Mouse (Mus musculus) gastrocnemius, postnatal 25 days (tissue): ENCODE results near the gene Nav2. TPM values are rescaled to one million over a fixed set of nuclear protein-coding genes. Genes with fewer than 3 reads are reported as not detected.

Experiments
- DNase-seq: peaks from one replicate; pipeline ENCODE4 v3.0.0; 2022
- total RNA-seq, 2 experiments: library from RNA; stranded (reverse); gene quantifications; 1 replicate in 1 of 2; 2 replicates in 1 of 2; pipeline ENCODE4 v1.2.3; 2021

Gene Nav2
- total RNA-seq, 2 experiments from 2014 or later, result 29.5 to 30.0 TPM

DNA sequence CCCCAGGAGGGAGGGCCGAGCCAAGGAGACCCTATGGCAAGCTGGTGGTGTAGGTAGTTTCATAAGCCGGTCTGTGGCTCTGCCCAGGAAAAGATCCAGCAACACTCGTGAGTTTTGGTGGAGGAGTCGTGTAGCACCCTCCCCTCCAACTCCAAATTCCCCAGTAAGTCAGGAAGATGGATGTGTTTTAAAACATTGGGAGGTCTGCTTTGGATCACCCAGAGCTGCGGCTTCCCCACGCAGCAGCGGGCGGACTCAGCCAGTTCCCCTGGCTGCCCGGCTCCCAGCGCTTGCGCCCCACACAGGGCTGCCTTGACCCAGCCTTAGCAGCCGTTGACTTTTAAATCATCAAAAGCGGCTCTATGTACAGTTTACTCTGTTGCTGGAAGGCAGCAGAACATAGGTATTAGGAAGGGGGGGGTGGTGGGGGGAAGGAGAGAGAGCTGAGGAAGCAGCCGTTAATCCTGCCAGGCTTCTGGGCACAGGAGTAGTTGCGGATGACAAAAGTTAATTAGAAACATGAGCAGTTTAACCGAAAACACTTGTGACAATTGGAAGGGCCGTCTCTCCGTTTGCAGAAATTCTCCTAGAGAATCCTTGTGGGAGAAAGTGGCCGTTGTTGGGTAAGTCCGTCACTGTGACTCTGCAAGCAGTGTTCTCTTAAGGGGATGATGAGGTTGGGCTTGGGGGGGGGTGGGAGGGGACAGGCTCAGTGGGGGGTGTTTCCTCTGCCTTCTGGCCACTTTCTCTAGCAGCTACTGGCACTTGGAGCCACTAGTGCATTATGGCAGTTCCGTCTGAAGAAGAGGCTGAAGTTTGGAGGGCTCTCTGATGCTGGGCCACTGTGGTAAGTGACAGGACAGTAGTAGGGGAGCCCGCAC is 542.0 kb downstream of the Nav2 start:
- no peak for DNase-seq

DNA sequence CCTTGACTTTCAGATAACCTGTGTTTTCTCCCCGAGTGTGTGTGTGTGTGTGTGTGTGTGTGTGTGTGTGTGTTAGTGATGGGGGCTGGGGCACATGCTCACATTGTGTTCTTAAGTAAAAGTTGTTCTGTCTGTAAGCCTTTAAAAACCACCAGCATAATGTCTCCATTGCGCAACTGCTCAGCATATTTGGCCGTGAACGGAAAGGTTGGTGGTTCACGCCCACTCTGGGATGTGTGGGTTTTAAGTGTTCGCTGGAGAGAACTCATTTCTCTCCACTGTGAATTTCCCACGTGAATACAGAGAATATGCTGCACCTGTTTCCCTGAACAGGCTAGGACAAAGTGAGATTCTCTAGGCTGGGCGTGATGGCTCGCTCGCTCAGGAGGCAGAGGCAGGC is 542.7 kb downstream of the Nav2 start:
- DNase-seq, result no peak

DNA sequence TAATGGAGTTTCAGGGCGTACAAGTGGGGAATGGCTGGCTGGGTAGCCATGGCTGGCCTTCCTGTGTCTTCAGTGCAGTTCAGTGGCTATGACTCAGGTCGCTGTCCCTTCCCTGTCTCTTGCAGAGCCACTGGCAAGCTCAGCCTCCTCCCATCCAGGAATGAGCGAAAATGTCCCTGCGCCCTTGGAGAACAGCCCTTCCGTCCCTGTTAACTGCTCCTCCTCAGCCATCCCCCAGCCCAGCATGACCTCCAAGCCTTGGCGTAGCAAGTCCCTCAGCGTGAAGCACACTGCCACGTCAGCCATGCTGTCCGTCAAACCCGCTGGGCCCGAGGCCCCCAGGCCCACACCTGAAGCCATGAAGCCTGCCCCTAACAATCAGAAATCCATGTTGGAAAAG is 543.8 kb downstream of the Nav2 start:
- DNase-seq, result no peak

DNA sequence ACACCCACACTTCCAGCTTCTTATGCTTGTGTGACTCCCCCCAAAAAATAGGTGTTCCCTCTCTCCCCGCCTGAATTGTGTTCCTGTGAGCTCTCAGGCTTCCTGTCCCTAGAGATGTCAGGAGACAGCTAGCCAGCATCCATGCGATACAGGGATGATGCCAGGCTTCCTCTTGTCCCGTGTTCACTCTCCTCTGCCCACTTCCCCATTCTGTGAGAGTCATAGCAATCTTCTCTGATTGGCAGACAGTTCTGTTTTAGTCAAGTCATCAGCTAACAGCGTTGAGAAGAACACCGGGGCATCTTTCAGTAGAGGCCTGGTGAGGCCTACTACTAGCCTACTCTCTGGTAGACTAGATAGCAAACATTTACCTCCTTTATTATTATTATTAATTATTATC is 546.1 kb downstream of the Nav2 start:
- DNase-seq, result no peak

- DNase-seq, result no peak
Observed at GRCm38 (mm10) chr7:49456148-49456547, 547.6 kb downstream of the Nav2 start.

DNA sequence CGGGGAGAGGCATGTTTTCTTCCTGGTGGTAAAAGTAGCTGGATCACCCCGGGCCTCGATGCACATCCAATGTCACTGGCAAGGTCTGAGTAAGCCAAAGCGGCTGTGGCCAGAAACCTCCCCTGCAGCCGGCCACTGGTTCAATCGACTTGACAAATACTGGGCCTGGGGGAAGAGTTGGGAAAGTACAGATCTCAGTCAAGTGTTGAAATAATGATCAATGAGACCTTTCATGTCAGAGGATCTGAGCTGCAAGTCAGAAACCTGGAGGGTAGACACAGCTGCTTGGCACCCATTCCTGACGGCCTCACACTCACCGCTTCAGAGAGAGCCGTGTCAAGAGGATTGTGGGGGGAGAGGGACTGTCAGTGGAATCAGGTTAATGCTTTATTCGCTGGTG is 548.9 kb downstream of the Nav2 start:
- no peak for DNase-seq

GRCm38 (mm10) chr7:49457890-49458289 is 549.4 kb downstream of the Nav2 start:
- DNase-seq, result no peak

DNA sequence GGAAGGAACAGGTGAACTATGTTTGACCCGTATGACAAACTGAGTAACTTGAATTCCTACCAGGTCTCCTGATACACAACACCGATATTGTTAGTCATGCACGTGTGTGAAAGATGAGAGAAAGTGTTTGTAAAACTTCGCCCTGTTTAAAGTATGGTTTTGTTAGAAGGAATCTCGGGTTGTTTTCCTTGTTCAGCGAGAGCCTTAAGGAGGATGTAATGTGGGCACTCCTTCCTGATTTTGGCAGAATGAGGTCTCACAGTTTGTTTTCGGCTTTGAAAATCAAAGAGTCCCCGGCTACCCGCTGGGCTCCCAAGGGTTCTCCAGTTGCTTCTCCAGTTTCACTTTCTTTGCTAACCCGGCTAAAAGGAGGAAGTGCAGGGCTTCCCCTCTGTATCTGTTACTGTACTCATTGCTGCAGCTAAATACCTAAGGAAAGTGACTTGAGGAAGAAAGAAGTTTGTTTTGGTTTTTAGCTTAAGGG is 553.9 kb downstream of the Nav2 start:
- no peak for DNase-seq

- DNase-seq, result no peak
Observed at GRCm38 (mm10) chr7:49467861-49468260, 559.3 kb downstream of the Nav2 start.

DNA sequence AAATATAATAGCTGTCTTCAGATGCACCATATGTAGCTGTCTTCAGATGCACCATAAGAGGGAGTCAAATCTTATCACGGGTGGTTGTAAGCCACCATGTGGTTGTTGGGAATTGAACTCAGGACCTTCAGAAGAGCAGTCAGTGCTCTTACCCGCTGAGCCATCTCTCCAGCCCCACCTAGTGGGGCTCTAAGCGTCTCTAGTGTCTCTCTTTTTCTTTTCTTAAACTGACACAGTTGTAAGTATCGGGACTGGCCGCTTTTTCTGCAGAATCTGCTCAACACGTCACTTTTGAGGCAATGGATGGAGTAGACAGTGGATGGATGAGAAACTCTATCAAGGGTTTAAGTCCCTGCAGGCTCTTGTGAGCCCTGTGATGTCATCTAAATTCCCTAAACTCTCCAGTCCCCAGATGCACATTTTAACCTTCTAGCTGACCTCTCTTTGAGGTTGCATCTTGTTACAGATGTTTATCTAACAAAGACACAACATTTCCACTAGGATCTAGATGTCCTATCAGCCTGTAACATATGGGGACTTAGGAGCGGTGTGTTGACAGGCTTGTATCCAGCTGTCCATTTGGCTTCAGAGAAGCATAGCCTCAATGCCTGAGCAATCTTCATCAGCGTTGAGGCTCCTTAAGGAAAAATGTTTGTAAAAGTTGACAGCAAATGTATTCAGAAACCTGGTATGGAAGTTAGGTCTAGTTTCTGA is 560.1 kb downstream of the Nav2 start:
- no peak for DNase-seq

DNA sequence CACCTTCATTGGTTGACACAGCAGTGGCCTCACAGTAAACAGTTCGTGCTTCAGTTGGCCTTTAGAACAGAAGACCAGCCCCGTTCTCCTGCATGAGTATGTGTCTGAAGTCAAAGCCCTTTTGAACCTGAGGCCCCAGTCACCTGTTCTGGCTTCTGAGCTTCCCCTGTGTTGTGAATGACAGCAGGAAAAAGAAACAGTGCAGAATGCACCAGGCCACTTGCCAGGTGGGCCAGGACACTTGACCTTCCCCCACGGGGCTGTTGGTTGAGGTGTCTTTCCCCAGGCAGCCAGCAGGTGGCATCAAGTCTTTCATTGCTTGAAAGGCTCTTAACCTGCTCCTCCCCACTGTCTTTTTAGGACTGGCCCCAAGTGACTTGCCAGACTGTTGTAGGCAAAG is 562.8 kb downstream of the Nav2 start:
- DNase-seq, result peak; percentile 11

DNA sequence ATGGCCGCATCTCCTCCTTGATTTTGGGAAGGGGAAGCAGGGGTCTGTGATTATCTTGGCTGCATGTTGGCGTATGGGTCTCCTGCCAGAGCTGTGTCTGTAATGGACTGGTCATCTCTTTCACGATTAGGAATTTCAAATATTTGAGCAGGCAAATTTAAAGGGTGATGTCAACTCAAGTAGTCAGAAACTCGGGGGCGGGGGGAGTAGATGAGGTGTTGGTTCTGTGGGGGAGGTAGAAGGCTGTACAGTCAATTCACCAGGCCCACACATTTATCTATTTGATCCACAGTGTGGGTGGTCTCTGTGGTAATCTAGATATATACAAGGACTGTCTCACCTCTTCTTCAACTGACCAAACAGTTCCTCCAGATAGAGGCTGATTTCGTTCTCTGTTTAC is 566.8 kb downstream of the Nav2 start:
- DNase-seq, result no peak

GRCm38 (mm10) chr7:49476163-49476562 is 567.6 kb downstream of the Nav2 start:
- DNase-seq, result no peak

DNA sequence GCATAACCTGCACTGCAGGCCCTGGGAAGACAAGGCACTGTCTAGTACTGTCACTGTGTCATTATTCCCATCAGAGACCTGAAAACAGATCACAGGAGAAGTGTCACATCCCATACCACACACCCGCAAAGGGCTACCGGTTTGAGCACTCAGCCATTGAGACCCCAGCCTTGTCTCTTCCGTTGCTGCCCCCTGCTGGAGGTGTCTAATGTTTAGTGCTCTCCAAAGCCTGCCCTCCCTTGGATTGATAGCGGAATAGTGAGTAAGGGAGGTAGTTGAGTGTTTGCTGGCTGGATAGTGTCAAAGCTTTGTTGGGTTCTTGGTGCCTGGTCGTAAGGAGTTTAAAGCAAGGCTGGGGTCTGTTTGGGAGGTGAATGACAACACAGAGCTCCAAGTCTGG is 568.1 kb downstream of the Nav2 start:
- DNase-seq, result no peak

GRCm38 (mm10) chr7:49477076-49477975 is 568.8 kb downstream of the Nav2 start:
- no peak for DNase-seq

GRCm38 (mm10) chr7:49477976-49478349 is 569.4 kb downstream of the Nav2 start:
- DNase-seq, result no peak

GRCm38 (mm10) chr7:49478886-49479285 is 570.4 kb downstream of the Nav2 start:
- DNase-seq, result no peak

GRCm38 (mm10) chr7:49480962-49481361 is 572.4 kb downstream of the Nav2 start:
- DNase-seq, result no peak

GRCm38 (mm10) chr7:49484036-49484744 is 575.7 kb downstream of the Nav2 start:
- DNase-seq, result peak; percentile 31

DNA sequence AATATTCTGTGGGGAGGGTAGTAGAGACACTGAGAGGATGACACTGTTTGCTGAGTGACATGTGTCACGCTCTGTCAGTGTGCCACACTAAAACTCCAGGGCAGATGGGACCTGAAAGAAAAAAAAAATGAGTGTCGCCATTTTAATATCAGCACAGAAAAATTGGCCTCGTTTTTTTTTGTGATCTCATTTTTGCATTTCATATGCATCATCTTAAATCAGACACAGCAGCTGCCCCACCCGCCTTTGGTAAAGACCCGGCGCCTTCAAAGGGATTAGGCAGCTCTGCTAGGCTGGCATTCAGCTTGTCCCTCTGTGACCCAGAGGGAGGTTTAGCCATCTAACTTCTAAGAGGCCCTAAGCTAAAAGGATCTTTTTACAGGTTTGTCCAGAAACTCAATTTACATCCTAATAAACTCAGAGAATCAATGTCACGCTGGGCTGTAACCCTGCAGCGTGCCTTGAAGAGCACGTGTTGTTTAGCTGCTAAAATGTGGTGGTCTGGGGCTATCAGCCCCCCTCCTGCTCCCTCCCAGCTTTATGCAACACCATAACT is 576.9 kb downstream of the Nav2 start:
- DNase-seq, result no peak

GRCm38 (mm10) chr7:49487347-49487746 is 578.8 kb downstream of the Nav2 start:
- DNase-seq, result no peak
